Mouse (Mus musculus) fat pad, adult 2 months (tissue): Measurements from ENCODE around the gene Mapk1ip1.

ENCODE experiments used
- DNase-seq: peaks from one replicate; pipeline ENCODE4 v3.0.0-alpha.2; 2011; ENCODE audit warnings: low read depth, low spot score; ENCODE audit errors: extremely low read depth

Gene Mapk1ip1

DNA sequence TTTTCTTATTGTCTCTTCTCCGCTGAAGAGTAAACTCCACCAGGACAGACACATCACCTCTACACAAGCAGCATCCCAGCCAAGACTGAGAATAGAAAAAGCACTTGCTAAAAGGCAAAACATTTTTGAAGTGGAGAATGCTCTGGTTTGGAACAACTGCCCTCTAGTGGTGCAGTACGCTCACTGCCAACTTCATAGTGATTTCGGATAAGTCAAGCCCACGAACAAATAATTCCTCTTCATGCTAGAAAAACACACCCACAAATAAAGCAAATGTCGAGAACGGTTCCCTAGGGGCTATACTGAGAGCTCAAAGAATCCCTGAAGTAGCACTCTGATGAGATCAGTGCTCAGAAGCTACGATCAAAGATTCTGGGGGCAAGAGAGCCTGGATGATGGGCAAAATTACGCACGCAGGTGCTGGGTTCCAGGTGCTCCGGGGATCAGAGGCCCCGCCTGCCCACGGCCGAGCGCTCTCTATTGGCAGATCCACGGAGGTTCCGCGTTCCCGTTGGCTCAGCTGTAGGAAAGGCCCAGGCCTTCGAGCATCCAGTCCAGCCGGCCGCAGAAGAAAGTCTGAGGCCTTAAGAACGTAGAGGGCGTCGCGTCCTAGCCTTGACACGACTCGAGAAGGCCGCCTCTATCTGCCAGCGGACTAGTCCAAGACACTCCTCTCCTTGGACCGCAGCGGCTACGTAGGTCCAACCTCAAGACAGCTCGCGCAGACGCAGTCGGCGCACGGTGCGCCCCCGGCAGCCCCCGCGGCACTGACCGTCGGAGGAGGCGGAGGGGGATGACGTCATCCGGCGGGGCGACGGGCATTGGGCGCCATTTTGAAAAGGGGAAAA, at the start of gene Mapk1ip1, which contains the start of gene Ppp2r2d:
Mapk1ip1 (minus strand) TSS at position 730 of the 848 bp plus-strand sequence.
Ppp2r2d (plus strand) TSS at position 536 of the 848 bp plus-strand sequence.
- DNase-seq, result peak; percentile 63

DNA sequence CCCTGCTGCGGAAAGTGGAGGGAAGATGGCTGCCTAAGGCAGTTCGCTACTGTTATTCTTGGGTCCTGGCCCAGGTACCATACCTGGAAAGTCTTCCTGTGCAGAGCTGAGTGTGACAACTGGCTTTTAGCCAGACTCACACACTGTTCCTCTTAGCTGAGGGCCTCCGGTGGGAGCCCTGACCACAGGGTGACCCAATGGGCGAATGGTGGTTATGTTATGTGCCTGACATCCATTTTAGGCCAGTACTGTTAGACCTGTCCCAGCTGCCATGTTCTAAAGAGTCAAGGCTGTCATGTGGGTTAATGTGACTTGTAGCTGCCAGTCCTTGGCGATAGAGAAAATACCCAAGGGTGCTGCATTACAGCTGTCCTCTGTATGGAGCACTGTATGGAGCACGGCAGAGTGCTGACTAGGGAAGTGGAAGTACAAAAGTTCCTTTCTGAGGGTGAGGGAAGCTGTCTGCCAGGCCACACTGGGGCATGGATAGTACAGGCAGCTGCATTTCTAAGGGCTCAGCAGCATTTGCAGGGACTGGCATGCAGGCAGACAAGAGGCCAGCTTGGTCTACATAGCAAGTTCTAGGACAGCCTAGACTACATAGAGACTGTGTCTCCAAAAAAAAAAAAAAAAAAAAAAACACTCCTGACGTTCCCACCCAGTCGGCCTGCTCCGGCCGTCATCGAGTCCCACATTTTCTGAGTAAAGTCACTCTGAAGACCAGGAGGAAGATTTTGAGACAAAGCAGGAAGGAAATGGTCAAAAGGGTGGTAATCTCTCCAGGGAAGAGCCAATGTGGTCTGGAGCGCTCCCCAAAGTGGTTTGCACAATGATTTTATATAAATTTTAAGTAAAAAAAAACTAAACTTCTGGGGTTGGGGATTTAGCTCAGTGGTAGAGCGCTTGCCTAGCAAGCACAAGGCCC, 39.6 kb upstream of the Mapk1ip1 start:
- DNase-seq, result no peak

DNA sequence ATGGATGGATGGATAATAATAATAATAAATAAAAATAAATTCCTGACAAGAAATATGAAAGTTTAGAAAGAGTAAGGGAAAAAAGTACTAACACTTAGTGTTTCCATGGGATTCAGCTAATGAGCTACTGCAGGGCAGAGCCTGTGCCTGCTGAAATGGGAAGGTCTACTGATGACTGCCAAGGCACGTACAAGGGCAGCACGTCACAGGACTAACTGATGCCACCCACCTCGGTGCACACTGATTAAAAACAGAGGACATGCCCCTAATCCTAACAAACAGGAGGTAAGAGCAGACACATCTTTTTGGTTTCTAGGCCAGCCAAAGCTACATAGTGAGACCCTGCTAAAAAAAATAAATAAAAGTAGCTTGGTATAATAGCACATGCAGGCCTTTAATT, 37.7 kb upstream of the Mapk1ip1 start:
- no peak for DNase-seq

DNA sequence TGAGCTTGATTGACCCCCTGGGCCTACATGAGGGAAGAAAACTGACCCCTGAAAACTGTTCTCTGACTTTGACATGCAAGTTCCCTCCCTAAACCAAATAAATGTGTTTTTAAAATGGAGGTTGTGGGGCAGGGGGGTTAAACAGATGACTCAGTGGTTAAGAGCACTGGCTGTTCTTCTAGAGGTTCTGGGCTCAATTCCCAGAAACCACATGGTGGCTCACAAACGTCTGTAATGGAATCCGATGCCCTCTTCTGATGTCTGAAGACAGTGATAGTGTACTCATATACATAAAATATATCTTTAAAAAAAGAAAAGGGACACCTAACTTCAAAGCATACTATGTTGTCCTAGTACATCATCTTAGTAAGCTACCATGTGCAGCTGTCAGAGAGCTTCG, 29.0 kb upstream of the Mapk1ip1 start:
- no peak for DNase-seq

DNA sequence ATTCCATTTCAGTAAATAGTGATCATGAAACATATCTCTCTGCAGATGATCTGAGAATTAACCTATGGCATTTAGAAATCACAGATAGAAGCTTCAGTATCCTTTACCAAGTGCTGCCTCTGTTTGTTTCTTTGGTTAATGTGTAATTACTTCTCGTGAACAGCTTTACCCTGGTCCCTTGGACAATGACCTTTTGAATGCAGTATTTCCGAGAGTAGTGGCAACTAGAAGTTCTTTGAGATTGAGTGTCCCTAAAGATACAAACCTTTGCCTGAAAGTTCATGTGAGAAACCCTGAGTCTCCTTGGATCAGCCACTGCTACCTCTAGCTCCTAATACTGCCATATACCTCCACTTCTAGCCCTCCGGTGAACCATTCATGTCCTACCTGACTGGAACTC, 26.9 kb upstream of the Mapk1ip1 start:
- no peak for DNase-seq

DNA sequence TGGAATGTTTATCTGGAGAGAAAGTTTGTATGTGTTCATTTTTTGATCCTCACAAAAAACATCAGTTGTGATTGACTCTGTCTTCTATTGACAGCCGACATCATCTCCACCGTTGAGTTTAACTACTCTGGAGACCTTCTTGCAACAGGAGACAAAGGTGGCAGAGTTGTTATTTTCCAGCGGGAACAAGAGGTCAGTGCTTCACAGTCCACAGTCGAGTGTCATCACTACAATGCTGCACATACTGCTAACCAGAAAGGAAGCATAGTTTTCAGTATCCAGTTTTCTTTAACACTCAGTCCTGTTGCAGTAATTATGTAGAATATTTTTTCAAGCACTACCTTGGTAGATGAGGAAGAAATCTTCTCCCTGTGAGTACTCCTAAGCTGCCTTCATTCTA, 22.2 kb upstream of the Mapk1ip1 start:
- DNase-seq, result no peak

DNA sequence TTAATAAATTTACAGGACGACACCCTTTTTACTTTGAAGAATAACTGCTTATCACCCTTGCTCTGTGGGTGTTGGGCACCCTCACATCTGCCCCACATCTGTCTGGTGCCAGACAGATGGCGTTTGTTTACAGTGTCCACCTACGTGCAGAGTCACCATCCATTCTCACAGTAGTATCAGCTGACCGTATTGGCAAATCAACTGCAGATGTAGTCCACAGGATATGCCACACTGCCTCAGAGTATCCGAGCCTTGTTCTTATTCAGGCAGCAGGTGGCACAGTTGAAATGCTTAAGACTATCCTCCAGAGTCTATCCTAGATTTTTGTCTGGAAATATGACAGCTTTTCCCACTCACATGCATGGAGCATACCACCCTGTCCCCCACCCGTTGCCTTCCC, 21.2 kb upstream of the Mapk1ip1 start:
- DNase-seq, result no peak

DNA sequence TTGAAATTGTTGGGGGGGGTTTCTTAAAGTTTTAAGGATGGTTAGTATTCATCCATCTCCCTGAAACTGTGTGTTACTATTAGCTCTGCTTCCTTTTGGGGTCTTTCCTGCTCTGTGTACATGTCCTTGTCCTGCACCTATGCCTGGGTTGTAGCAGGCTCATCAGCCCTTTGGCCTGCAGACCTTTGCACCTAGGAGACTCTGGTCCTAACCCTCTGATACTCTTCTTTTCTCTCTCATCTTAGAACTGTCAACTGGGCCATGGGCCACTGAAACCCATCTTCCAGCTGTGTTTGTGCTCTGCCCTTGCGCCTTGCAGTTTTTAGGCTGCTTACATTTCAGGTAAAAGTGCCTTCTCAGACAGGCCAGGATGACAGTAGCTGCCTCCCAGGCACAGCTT, 18.7 kb upstream of the Mapk1ip1 start:
- DNase-seq, result no peak

DNA sequence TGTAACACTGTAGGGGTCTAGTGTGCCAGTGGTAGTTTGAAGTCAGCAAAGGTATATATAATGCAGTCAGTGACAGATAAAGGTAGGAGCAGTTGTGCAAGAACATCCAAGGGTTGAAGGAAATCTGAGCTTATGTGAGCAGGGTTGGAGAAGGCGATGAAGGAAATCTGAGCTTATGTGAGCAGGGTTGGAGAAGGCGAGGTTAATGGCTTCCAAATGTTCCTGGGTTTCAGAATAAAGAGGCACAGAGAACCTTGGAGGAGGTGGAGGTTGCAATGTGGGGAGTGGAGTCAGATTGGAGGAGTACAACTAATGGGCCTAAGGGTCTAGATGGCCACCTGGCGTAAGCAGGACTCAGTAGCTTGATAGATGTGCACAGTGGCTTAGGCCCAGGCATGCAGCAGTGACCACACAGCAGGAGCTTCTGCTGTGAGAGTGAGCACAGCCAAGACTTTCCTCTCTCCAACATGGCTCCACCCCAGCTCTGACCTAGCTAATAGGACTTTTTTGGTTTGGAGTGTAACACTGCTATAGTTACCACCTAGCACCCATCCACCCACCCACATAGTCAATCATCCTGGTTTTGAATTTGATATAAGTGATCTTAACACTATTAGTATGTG, 18.0 kb upstream of the Mapk1ip1 start:
- DNase-seq, result no peak

DNA sequence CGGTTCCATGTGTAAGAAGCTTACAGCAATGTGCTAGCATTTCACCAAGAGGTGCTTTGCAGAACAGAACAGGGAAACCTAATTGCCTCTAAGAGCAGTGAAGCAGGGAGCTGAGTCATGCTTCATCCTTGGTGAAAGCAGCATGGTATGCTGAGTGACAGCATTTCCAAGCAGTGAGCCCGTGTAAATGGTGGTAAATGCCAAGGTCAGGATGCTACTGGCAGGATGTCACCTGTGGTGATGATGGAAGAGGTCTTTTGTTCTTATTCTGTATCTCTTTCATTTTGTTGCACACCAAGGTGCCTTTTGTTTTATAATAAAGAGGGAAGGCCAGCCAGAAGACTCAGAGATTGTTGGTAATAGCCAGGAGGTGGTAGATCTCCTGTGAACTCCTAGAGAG, 10.6 kb upstream of the Mapk1ip1 start:
- DNase-seq, result no peak

DNA sequence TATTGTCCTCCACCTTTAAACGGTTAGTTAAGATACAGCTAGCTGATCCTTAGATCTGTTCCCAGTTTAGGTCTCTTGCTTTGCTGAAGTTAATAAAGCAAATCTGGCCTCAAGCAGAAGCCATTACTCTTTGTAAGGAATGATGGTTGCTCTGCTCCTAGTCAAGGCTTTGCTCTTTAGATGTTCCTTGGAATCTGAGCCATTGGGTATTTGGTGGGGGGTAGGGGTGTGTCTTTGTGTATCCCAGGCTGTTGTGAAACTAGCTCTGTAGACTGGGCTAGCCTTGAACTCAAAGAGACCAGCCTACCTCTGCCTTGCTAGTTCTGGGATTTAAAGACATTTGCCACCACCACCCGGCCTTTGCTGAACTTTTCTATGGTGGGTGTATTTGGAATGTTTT, 8.1 kb upstream of the Mapk1ip1 start:
- no peak for DNase-seq

DNA sequence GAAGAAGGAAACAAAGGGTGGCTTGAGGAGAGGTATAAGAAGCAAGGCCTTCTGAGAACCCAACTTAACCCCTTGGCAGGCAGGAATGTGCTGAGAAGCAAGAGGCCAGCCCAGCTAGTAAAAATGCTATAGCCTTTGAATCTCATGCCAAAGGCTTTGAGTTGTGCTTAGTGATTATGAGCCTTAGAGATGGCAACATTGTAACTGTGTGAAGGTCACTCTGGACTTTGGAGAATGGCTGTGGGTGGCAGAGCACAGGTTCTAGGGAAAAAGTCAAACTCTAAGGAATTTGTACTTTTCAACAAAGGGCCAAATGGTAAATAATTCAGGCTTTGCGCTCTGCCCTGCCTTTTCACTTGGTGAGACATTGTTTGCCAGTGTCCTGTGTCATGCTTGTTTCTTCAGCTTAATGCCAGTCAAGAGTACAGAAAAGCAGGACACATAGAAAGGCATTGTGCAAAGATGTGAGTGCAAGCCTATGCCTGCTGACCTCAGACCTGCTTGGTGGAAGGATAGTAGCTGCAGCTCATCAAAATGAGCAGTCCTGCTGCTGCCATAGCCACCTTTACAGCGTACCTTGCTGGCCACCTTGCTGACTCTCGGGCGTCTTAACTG, 7.5 kb upstream of the Mapk1ip1 start:
- DNase-seq, result no peak

DNA sequence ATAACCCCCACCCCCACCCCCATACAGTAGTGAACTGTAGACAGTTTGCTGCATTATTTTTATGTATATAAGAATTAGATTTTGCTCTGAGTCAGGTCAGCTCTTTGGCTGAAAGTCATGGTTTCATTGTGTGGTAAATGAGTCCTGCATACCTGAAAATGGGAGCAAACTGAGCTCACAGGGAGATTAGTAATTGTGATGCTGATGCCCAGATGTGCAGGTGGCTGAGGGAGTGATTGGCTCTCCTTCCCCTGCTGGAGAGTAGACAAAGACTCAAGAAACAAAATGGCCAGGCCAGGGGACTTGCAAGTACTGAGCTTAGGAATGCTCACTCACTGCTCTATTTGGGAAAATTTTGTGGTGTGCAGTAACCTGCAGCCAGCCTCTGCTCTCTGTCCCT, 4.0 kb upstream of the Mapk1ip1 start:
- no peak for DNase-seq

DNA sequence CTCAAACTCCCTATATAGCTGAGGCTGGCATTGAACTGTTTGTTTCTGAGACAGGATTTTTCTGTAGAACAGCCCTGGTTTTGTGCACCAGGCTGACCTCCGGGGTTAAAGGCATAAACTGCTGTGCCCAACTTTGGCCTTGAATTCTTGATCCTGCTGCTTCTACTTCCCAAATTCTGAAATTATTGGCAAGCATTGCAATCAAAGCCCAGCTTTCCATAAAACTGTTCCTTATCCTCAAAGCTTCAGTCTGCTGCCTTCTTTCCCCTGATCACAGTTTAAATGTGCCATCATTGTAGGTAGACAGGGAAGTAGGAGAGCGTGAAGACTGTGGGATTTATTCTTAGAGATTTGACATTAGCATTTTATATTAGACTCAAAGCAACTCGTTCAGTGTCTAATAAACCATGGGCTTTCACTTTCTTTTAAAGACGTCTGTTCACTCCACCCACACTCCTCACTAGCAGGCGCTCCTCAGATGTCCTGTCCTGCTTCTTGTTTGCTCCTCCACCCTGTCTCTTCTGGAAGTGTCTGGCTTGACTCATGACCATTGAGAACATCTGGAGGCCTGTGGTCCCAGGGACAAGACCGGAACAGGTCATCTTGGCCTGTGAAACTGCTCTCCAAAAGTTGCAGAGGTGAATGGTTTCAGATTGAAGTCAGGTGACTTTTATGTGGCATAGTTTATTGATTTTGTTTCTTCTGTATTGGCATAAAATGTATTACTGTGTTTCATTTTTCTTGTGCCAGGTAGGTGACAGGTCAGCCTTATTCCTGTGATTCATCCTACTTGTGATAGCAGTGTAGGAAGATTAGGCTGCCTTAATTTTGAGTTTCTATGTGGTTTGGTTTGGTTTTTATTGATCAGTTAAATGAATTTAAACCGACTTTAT, 2.2 kb upstream of the Mapk1ip1 start:
- no peak for DNase-seq

DNA sequence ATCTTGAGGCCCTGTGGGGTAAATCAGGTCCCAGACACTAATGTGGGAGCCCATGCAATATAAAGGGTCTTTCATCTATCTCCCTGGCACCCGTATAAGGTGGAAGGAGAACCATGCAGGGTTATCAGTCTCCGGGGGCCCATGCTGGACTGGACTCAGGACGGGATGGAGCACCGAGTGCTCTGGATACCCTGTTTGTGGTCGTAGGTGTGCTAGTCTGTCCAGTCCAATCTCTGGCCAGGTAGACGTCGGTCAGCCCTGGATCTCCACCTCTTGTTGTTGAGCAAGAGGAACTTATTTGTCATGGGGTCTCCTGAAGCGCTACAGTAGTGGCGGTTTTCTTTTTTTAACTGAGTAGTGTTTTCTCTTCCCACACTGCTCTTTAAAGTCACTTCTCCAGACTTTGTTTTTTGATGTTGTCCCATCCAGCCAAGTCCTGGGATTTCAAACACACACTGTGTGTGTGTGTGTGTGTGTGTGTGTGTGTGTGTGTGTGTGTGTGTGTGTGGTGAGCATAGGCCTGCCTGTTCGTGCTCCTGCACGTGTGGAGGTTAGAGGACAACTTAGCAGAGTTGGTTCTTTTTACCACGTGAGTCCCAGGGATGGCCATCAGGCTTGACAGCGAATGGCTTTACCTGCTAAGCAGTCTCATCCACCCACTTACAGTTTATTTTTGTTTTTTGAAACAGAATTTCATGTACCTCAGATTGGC, 1.4 kb upstream of the Mapk1ip1 start:
- DNase-seq, result no peak

DNA sequence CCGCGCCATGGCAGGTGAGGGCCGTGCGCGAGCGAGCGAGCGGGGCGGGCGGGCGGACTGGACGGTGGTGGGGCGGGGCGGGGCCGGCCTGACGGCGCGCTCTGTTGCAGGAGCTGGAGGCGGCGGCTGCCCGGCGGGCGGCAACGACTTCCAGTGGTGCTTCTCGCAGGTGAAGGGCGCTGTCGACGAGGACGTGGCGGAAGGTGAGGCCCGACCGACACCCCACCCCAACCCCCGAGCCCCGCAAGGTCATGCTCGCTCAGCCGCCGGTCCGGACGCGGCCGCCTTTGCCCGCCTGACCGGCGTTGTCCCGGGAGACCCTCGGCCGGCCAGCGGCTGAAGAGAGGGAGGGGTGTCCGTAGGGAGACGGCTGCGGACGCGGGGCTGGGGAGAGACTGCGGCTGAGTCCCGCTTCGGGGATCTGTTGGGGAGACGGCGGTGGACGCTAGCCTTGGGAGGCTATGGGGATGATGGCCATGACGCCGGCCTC, 474 bp upstream of the Mapk1ip1 start:
- no peak for DNase-seq

DNA sequence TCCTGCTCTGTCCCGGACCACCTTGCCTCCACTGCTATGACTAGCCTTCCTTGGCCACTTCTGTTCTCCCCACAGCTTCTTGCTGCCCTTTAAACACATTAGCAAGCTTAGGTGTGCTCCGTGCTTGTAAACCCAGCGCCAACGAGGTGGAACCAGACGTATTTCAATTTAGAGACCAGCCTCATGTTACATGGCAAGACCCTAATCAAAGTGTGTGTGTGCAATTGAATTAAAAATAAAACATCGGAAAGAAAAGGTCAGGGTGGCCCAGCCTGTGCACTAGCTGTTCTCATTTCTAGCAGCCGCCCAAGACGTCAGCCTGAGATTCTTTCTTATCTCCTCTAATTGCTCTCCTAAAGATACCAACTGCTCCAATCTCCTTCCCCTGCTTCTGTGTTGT, 962 bp downstream of the Mapk1ip1 start:
- DNase-seq, result no peak

DNA sequence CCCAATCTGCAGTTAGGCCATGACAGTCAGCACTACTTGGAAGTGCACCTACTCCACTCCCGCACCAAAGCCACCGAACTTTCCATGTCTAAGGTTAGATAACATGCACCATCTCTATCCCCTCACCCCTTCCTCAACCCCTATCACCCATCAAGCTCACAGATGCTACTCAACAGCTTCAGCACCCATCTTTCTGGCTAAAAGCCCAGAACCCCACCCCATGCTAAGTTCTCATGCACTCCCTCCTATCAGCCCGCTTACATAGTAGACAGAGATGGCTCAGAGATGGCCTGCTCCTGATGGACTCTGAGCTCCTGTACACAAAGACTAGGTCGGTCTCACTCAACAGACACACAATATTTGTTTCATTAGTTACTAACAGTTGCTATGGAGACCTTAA, 2.7 kb downstream of the Mapk1ip1 start:
- DNase-seq, result no peak

DNA sequence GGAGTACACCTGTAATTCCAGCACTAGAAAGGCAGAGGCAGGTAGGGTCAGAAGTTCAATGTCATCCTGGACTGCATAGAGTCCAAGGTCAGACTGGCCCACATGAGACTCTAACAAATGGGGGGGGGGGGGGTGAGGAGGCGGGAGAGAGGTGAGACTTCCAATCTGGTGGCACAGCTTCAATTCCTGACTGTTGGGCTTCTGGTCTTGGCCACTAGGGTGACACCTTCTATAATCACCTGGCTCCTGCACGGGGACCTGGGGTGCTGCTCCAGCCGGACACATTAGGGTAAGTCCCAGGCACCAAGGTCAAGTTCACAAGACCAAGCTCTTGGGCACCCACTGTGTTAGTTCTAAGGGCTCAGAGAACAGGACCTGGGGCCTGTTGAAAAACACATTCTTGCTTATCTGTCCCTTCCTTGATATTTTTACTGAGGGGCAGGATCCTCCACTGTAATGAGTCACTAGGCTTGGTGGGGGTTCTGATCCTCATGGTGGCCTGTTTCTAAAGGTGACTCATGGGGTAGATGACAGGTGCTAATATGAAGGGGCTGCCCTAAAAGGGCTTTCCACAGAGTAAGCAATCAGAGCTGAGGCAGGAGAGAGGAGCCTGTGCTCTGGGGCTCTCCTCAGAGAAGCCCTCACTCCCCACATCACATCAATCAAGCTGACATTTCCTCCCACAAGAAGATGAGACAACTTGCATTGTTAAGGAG, 4.5 kb downstream of the Mapk1ip1 start:
- DNase-seq, result no peak
